Mouse (Mus musculus) midbrain, embryonic 11.5 days (tissue): ENCODE measurements at regions not wholly inside any gene's neighbourhood (a gene's known extent, or its start where the extent isn't known, plus 50 kb on each side); places are given as distances from the start of the nearest gene placed in this dataset.

Source experiments
- ATAC-seq: fragments of 200-750 bp; cut with Nextera tagmentation; 2 replicates; pipeline ENCODE4 v1.8.0; 2017; ENCODE audit warnings: moderate TSS enrichment, moderate library complexity; ENCODE audit not compliant: low FRiP score
- DNase-seq: peaks from one replicate; pipeline ENCODE4 v3.0.0; 2015; ENCODE audit warnings: low spot score; ENCODE audit errors: missing footprints
- H3K27ac ChIP-seq: fragments of 300-500 bp; sonication (generic); 2 replicates; pipeline ENCODE4 v1.5.1; 2014; ENCODE audit warnings: low read depth, low read length
- H3K27me3 ChIP-seq: fragments of 300-500 bp; sonication (generic); 2 replicates; pipeline ENCODE4 v1.6.1; 2014; ENCODE audit warnings: mild to moderate bottlenecking, low read length, moderate library complexity, mixed read lengths; ENCODE audit not compliant: control insufficient read depth, insufficient read depth
- H3K36me3 ChIP-seq: fragments of 300-500 bp; sonication (generic); 2 replicates; pipeline ENCODE4 v1.6.1; 2014; ENCODE audit warnings: mild to moderate bottlenecking, low read length, moderate library complexity, mixed read lengths; ENCODE audit not compliant: control insufficient read depth, insufficient read depth
- H3K4me1 ChIP-seq: fragments of 300-500 bp; sonication (generic); 2 replicates; pipeline ENCODE4 v1.6.1; 2014; ENCODE audit warnings: low read length; ENCODE audit not compliant: control insufficient read depth, insufficient read depth
- H3K4me2 ChIP-seq: fragments of 300-500 bp; sonication (generic); 2 replicates; pipeline ENCODE4 v1.6.1; 2014; ENCODE audit warnings: mild to moderate bottlenecking, moderate library complexity
- H3K4me3 ChIP-seq: fragments of 300-500 bp; sonication (generic); 2 replicates; pipeline ENCODE4 v1.5.1; 2014; ENCODE audit warnings: low read depth, low read length
- H3K9ac ChIP-seq: fragments of 300-500 bp; sonication (generic); 2 replicates; pipeline ENCODE4 v1.6.1; 2014; ENCODE audit warnings: low read length
- H3K9me3 ChIP-seq: fragments of 300-500 bp; sonication (generic); 2 replicates; pipeline ENCODE4 v1.6.1; 2016; ENCODE audit warnings: low read length; ENCODE audit not compliant: control insufficient read depth
- WGBS: fragments of 180-500 bp; shearing (Covaris S2); extraction: QIAGEN DNeasy Blood & Tissue Kit; methylation state at CpG from one replicate; pipeline ENCODE4 v1.1.7; 2014; 5-methylcytosine and 5-hydroxymethylcytosine counted together

DNA sequence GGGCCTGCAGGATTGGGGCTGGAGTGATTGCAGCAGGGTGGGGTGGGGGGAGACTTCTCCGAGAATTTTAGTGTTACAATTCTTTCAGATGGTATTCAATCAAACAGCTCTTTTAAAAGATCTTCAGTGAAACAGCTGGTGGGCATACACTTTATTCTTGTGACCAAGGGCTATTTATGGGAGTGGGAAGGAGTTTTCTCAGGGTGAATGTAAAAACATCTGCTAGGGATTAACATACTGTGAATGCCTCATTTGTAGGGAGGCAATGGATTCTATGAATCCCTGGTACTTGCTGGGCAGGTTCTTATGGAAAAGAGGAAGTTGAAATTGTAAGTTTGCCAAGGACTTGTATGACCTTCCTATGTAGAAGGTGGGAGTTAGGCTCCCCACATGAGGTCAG is 134.5 kb downstream of the 4930444P10Rik start:
- H3K9ac ChIP-seq, result no peak overlapping the region
- no peaks in the 10 kb centered on the region for H3K36me3 ChIP-seq
- H3K4me1 ChIP-seq, result no peaks in the 10 kb centered on the region
- H3K27ac ChIP-seq, result no peak overlapping the region
- no peaks in the 10 kb centered on the region for H3K27me3 ChIP-seq
- H3K4me3 ChIP-seq, result no peak overlapping the region
- DNase-seq (no peak), ATAC-seq (no peak)
- 39% methylated on average over 1 of the region's 1 CpGs for WGBS
- no peak overlapping the region for H3K4me2 ChIP-seq
- no peaks in the 10 kb centered on the region for H3K9me3 ChIP-seq

- no peak overlapping the region for H3K4me2 ChIP-seq
- H3K27me3 ChIP-seq, result no peaks in the 10 kb centered on the region
- no peak overlapping the region for H3K27ac ChIP-seq
- no peak for ATAC-seq
- no peak overlapping the region for H3K4me3 ChIP-seq
- no peaks in the 10 kb centered on the region for H3K4me1 ChIP-seq
- H3K36me3 ChIP-seq, result no peaks in the 10 kb centered on the region
- no peak overlapping the region for H3K9ac ChIP-seq
- WGBS, result 82% methylated on average over 4 of the region's 4 CpGs
- no peak for DNase-seq
- no peaks in the 10 kb centered on the region for H3K9me3 ChIP-seq
Measured at GRCm38 (mm10) chr1:15943662-15944061, 149.5 kb downstream of the 4930444P10Rik start.

- 50% methylated on average over 1 of the region's 1 CpGs for WGBS
- H3K4me2 ChIP-seq, result no peak overlapping the region
- no peaks in the 10 kb centered on the region for H3K36me3 ChIP-seq
- no peak for DNase-seq
- no peaks in the 10 kb centered on the region for H3K4me1 ChIP-seq
- H3K27ac ChIP-seq, result no peak overlapping the region
- H3K4me3 ChIP-seq, result no peak overlapping the region
- no peak overlapping the region for H3K9ac ChIP-seq
- no peaks in the 10 kb centered on the region for H3K9me3 ChIP-seq
- no peaks in the 10 kb centered on the region for H3K27me3 ChIP-seq
- no peak for ATAC-seq
Measured at GRCm38 (mm10) chr1:15943041-15943440, 150.1 kb downstream of the 4930444P10Rik start.
